ENCODE assay signal across 10 mouse cellular contexts in the genomic region with DNA sequence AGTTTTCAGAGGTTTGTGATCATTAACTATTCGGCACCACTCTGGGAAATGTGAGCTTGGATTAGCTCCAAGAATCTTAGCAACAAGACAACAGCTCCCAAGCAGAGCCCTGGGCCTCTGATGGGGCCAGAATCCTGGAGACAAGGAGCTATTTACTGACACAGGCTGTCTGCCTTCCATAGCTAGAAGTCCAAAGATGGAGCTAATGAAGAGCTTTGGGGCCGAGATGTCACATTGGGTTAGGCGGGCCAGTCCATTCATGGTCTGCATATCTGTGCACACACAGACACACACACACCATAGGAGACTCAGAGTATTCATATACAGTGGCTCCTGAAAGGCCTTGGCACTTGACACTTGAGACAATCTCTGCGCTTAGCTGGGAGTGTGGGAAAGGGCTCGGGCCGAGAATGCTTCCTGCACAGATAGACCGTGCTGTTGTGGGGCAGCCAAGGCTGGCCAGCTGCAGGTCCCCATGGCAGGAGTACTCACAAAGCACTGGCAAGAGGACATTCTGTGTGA. TPM values are rescaled to one million over a fixed set of nuclear protein-coding genes. Genes with fewer than 3 reads are reported as not detected.
DNase-seq lines count a peak whose midpoint lies in the region; ATAC-seq lines count a peak whose summit lies in the region.
"Had no signal": no experiment of that assay in that cellular context is flagged by ENCODE, and none has a peak within 500 bp of the region (broad histone marks: within the 10 kb centered on the region; RNA-seq: fewer than 3 reads in every experiment).

No protein-coding gene starts in this region.

- no peak overlapping the region for H3K4me2 ChIP-seq in embryonic facial prominence, embryonic 14.5 days (ENCODE audit: low read depth, low read length)
- H3K4me2 ChIP-seq in intestine, embryonic 14.5 days (ENCODE audit: low read length): no peak overlapping the region
- H3K4me2 ChIP-seq in midbrain, embryonic 12.5 days (replicated peaks): no peak overlapping the region

- H3K4me1 ChIP-seq in embryonic facial prominence, embryonic 14.5 days (ENCODE audit: control insufficient read depth, insufficient read depth, low read length): peaks cover 22% of the 10 kb centered on the region
- peaks cover 16% of the 10 kb centered on the region; the same call in 1 of the 2 replicates for H3K4me1 ChIP-seq in intestine, embryonic 14.5 days (replicated peaks; ENCODE audit: control insufficient read depth, insufficient read depth, low read length)
- H3K4me1 ChIP-seq in midbrain, embryonic 12.5 days: peaks cover 8% of the 10 kb centered on the region

- no peaks in the 10 kb centered on the region for H3K36me3 ChIP-seq in embryonic facial prominence, embryonic 14.5 days (ENCODE audit: control insufficient read depth, insufficient read depth, low read length)
- no peaks in the 10 kb centered on the region for H3K36me3 ChIP-seq in intestine, embryonic 14.5 days (ENCODE audit: control insufficient read depth, insufficient read depth, low read length)
- no peaks in the 10 kb centered on the region for H3K36me3 ChIP-seq in midbrain, embryonic 12.5 days

- 52% methylated on average over 7 of the region's 7 CpGs for WGBS in embryonic facial prominence, embryonic 14.5 days
- 62% methylated on average over 7 of the region's 7 CpGs for WGBS in intestine, embryonic 14.5 days
- 72% methylated on average over 7 of the region's 7 CpGs for whole genome bisulfite sequencing in midbrain, embryonic 12.5 days

- ATAC-seq in embryonic facial prominence, embryonic 14.5 days (ENCODE audit: low read depth): peak; percentile 65
- ATAC-seq in intestine, embryonic 14.5 days (replicated peaks; ENCODE audit: low FRiP score, low TSS enrichment, low read depth): no peak
- ATAC-seq in midbrain, embryonic 12.5 days (ENCODE audit: low FRiP score, low read depth): peak; percentile 49; the same call in 1 of the 2 replicates

- H3K4me3 ChIP-seq in embryonic facial prominence, embryonic 14.5 days (ENCODE audit: low read depth, low read length): no peak overlapping the region
- no peak overlapping the region for H3K4me3 ChIP-seq in intestine, embryonic 14.5 days (ENCODE audit: low read depth, low read length)
- no peak overlapping the region for H3K4me3 ChIP-seq in midbrain, embryonic 12.5 days

- no peaks in the 10 kb centered on the region for H3K27me3 ChIP-seq in embryonic facial prominence, embryonic 14.5 days (replicated peaks; ENCODE audit: control insufficient read depth, insufficient read depth, low read length)
- no peaks in the 10 kb centered on the region for H3K27me3 ChIP-seq in intestine, embryonic 14.5 days (replicated peaks; ENCODE audit: control insufficient read depth, insufficient read depth, low read length)
- no peaks in the 10 kb centered on the region for H3K27me3 ChIP-seq in midbrain, embryonic 12.5 days

- peak overlapping the region; percentile 69 for H3K27ac ChIP-seq in embryonic facial prominence, embryonic 14.5 days (replicated peaks; ENCODE audit: low read depth, low read length)
- H3K27ac ChIP-seq in intestine, embryonic 14.5 days (ENCODE audit: low read depth): peak overlapping the region; percentile 80
- peak overlapping the region; percentile 16; the same call in 1 of the 2 replicates for H3K27ac ChIP-seq in midbrain, embryonic 12.5 days (replicated peaks)
- H3K27ac ChIP-seq: liver, embryonic 14.5 days had no signal

- no peak overlapping the region; the same call in 1 of the 2 replicates for H3K9ac ChIP-seq in embryonic facial prominence, embryonic 14.5 days (ENCODE audit: low read depth, low read length)
- H3K9ac ChIP-seq in intestine, embryonic 14.5 days (ENCODE audit: low read length): no peak overlapping the region
- H3K9ac ChIP-seq in midbrain, embryonic 12.5 days (replicated peaks): no peak overlapping the region
- H3K9ac ChIP-seq: liver, embryonic 14.5 days had no signal

- peak; percentile 91 for DNase-seq in heart, adult 11 months
- no peak for DNase-seq in heart, adult 8-10 months (ENCODE audit: low spot score)
- peak; percentile 86 for DNase-seq in embryonic facial prominence, embryonic 14.5 days (ENCODE audit: low spot score)
- no peak for DNase-seq in intestine, embryonic 14.5 days (ENCODE audit: low spot score)
- no peak for DNase-seq in spleen, postnatal 36 days (ENCODE audit: low spot score in 2 of 2)
- DNase-seq in left cerebral cortex, postnatal 14 days (ENCODE audit: low spot score in 2 of 2): no peak
- DNase-seq in gastrocnemius, postnatal 4 days (ENCODE audit: low spot score in 2 of 2): no peak
- DNase-seq: adrenal gland, postnatal 10 days had no signal

- intact Hi-C loops in left cerebral cortex, postnatal 14 days (cut with DNase I): loop anchor here (5.0 kb wide), 1 partner anchor 41 kb away; a partner anchor contains a TSS

- no peaks in the 10 kb centered on the region for H3K9me3 ChIP-seq in embryonic facial prominence, embryonic 14.5 days (ENCODE audit: control insufficient read depth, low read length)
- H3K9me3 ChIP-seq in intestine, embryonic 14.5 days (ENCODE audit: control insufficient read depth, low read length): no peaks in the 10 kb centered on the region
- H3K9me3 ChIP-seq in midbrain, embryonic 12.5 days: no peaks in the 10 kb centered on the region

RNA-seq across cellular contexts. Expression of a gene that starts 39.8 kb away (rescaled TPM):
- 100 to 1,000 TPM in 2 of 4 experiments, 10 to 100 TPM in 2; 82.2 to 179 (median 102) TPM for total RNA-seq in heart, adult 8-10 months (2022)
- 20.9 and 23.7 TPM in 2 replicates for polyA plus RNA-seq in embryonic facial prominence, embryonic 14.5 days (2014; fragmentation: Nextera tagmentation; extraction: Ambion mirVana)
- polyA plus RNA-seq in intestine, embryonic 14.5 days (2014; fragmentation: Nextera tagmentation; extraction: Ambion mirVana): 10.0 and 11.7 TPM in 2 replicates
- 2.0 and 2.4 TPM in 2 replicates for polyA plus RNA-seq in midbrain, embryonic 12.5 days (2016; fragmentation: Nextera tagmentation; extraction: Ambion mirVana)
- total RNA-seq in left cerebral cortex, postnatal 14 days (2021): 10 to 100 TPM; 31.0 to 35.7 TPM
- total RNA-seq in gastrocnemius, postnatal 4 days (2021): 10 to 100 TPM; 76.9 to 78.8 TPM

Comparison
In these comparisons a context has a peak if more than half of its experiments do, and no peak if none do; other contexts are left out.
1. DNase-seq: peak in heart, adult 11 months (single experiment) and embryonic facial prominence, embryonic 14.5 days (single experiment); none in heart, adult 8-10 months (single experiment), intestine, embryonic 14.5 days (single experiment), spleen, postnatal 36 days (0 of 2), left cerebral cortex, postnatal 14 days (0 of 2) and gastrocnemius, postnatal 4 days (0 of 2).
2. H3K27ac ChIP-seq: peak in every context shown above with its lines; median percentile 80 in intestine, embryonic 14.5 days; 69 in embryonic facial prominence, embryonic 14.5 days; 16 in midbrain, embryonic 12.5 days.